Mouse (Mus musculus) kidney, postnatal 25 days (tissue): ENCODE data around the gene Sirpa.

Experiments used
- DNase-seq, 2 experiments: peaks; one replicate each; pipeline ENCODE4 v3.0.0; 2021; ENCODE audit warnings: mixed read lengths in 2 of 2

Sirpa gene

DNA sequence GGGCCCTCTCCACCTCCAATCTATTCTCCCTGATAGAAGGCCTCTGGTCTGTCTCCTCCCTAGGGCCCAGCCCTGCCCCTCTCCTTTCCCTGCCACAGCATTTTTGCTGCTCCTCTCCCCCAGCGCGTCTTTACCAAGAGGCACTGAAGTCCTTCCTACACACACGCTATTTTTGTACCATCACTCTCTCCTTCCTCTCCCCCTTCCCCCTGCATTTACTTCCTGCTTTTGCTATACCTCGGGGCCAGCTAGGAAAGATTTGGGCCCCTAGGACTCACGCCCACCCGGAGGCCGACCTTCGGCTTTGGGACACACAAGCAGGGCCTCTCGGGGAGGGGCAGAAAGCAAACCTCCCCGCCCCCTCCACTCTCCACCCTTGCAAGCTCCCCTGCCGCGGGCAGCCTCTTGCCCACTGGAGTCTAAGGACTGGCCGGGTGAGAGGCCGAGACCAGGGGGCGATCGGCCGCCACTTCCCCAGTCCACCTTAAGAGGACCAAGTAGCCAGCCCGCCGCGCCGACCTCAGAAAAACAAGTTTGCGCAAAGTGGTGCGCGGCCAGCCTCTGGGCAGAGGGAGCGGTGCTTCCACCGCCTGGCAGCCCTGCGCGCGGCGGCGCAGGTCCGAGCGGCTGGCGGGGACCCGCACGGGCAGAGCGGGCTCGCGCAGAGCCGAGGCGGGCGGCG is at the start of gene Sirpa:
Gene Sirpa, plus strand, starts transcription at position 377 of the 682 bp plus-strand sequence.
- DNase-seq, result peak; percentile 83 to 90

DNA sequence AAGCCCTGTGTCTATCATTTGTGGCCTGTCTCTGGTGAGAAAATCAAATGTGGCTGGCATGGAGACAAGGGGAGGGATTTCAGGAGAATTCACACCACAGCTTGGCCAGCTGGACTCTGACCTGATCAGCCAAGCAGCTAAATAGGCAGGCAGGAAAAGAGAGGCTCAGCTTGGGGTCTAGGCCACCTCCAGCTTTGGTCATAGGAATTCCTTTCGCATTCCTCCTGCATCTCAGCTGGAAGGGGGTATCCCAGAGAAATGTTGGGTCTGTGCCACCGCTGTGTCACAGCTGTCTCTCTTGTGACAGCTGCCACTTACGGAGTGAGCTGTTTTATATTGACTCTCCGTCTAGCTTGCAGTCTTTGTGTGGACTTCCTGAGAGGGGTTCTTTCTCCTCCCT is 48.2 kb upstream of the Sirpa start:
- peak; percentile 83 to 86 for DNase-seq

DNA sequence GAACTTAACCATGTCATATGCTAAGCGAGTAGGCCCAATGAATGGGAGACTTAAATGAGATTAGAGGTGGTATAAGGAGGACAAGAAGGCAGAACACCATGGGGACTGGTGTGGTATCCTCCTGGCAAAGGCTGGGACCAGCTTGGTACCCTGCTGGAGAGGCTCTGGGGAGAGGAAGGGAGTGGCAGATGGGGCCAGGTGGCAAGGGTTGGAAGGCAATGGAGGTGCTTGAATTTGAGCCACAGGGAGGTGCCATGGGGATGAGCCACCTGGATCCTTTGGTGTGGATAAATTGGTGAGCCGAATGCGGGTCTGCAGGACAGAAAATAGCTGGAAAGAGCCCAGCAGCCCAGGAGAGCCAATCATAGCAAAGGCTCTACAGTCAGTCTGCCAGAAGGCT is 47.7 kb upstream of the Sirpa start:
- DNase-seq, result no peak

DNA sequence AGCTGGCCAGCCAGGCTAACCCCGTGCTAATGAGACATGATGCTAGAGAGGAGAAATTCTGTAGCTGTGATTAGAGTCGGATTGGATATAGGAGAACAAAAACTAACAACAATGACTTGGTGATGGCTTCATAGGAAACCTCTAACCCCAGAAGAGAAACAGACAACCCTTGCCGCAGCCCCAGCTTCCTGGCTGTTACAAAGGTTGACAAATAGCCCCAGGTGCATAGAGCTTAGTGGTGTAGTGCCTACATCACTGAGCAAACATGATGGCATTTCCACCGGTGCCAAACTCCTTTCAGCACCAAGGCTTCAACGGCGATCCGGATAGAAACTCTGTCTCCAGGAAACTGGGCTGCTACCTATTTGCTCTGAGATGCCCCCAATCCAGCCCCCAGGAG is 47.0 kb upstream of the Sirpa start:
- no peak for DNase-seq

DNA sequence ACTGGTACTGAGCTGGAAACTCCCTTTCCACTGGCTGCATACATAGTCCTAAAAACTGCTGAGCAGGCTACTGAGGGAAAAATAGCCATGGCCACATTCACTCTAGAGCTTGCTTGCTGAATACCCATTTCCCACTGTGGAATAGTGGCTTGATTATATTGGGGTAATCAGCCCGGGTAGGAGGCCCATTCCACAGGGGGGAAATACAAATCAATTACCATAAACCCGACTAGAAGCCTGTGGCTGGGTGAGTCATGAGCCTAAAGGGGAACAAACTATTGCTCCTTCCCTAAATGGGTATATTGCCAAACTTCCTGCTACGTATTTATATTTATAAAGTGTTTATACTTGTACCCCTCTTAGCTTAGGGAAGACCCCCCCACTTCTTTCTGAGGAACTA is 45.9 kb upstream of the Sirpa start:
- DNase-seq, result no peak

DNA sequence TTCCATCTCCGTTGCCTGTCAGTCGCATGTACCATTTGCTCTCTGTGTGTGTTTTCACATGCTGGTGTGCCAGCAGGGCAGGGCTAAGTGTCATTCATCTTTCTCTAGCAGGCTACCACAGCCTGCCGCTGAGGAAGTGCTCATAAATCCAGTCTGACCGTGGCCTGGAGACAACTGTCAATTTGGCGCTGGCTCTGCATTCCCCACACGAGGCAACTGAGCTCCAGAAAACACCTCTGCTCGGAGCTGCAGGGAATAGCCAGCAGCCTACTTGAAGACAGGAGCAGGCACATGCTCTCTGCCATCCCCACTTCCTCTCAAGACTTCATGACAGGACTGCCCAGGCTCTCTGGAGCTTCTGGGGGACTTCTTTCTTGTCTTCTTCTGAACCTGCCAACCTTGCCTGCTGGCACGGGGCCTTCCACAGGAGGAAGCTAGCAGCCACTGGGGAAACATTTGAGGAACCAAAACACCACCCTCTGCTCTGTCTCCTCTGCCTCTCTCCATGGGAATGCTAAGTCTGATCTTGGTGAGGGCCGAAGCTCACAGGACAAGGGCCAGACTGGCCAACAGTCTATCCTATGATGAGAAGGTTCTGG is 43.0 kb upstream of the Sirpa start:
- DNase-seq, result peak in 1 of 2 experiments; percentile 38

DNA sequence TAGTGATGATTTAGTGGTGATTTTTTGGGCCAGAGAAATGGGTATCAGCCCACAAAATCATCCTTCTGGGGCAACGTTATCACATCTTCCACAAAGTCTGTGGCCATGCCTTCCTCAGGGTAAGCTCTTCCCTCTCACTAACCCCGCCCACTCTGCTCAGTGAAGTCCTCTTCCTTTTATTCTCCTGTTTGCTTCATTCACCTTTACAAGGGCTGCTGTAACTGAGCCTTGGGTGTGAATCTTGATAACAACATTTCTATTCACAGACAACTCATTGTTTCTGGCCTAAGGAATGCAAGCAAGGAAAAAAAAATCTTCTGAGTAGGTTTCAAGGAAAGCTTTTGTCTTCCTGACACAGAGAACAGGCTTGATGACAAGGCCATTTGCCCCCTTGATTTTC is 41.9 kb upstream of the Sirpa start:
- peak in 1 of 2 experiments; percentile 6 for DNase-seq

DNA sequence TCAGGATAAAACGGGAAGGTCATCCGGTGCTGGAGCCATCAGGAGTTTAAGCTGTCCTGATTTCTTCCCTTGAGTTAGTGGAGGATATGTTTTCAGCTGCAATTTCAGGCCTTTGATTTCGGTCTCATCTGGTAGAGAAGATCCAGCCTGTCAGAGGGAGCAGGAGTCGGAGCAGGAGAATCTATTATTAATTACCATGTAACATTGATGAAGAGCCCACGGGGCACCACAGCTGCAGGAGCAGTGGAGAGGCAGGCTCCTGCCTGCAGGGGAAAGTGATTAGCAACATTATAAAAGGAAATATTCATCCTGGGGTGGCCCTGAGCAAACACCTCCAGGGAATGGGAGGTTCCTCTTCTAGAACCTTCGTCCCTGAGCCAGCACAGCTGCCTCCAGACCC is 36.6 kb upstream of the Sirpa start:
- DNase-seq, result no peak

DNA sequence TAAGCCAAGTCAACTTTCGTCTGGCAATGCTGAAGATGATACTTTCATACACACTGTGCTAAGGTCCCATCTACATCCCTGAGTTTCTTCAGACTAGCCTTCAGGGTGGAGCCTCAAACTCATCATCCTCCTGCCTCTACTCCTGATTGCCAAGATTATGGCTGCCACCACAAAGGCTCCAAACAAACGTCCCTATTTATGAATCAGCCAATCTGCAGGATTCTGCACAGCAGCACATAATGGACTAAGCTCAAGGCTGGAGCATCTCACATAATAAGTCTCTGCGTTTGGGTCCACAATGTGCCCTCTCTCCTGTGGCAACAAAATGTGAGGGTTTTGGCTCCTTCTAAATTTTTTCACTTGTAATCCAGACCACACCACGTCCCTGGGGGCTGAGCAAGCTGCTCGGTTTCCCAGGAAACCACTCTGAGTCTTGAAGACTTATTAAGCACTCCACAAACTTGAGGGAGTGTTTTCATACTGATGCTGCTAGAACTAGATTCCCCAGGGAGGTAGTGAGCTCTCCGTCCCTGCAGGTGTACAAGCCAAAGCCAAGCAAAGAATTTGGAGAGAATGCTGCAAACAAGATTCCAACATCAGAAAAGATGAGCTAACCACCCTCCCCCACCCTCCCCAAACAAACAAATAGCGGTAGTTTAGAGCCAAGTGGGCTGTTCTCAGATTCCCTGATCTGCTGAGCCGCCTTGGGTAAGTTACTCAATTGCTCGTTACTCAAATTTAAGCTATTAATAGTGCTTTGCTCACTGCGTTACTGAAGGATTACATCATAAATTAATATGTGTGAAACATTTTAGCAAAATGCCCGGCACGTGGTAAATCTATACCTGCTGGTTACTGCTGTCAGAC is 34.4 kb upstream of the Sirpa start:
- DNase-seq, result no peak

DNA sequence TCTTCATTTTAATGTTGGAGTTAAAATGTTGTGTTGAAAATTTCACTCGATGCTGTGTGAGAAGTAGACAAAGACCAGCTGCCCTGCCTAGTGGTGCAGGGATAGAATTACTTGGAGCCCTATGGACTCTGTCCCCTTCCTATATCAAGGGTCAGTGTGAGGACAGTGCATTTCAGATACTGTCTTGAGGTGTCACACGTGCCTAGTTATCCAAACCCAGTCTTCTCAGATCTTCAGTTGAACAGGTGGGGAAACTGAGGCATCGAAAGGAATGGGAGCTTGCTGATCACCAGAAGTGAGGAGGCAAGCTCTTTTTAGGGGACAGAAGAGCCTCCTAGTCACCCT is 33.8 kb upstream of the Sirpa start:
- no peak for DNase-seq

DNA sequence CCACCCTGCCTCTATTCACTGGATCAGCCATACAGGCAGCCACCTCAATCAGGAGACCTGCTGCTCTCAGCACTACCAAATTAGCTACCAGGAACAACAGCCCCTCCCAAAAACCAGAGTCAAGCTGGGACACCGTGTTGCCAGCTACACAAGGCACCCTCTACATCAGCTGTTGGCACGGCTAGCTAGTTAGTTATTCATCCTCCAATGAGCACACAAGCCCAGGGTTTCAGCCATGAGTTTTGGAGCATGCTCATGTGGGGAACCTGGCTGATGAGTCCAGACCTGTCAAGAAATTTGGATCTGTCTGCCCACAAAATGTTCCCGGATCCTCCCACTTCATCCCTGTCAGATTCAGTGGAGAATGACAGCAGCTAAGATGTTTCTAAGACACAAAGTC is 30.8 kb upstream of the Sirpa start:
- DNase-seq, result no peak

DNA sequence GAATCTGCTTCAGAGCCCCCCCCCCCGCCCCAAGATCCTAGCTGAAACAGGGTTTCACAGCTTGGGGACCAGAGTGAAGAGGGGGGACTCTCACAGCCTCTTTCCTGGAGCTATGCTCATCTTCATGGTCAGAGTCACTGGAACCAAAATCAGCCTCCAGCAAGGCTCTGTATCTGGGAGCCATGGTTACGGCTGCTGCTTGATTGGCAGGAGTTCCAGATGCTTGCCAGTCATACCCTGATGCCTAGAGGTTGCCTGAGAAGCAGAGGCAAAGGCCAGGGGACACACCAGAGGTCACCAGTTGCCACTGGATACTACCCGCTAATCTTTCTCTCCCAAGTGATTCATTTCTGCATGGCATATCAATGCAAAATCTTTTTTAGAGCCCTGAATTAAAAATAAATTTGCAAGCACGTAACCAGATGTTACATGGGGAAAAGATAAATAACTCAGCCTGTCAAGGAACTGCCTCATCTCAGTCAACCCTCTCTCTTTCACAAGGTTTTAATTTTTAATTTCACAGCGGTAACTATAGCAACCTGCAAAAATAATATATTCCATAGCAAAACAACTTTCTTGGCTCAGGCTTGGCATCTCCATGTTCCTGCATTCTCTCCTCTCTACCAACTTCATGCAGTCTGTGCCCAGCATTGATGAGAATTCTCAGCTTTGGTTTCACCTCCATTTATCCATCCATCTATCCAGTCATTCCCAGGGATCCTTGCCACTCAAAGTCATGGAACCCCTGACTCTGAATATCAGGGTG is 28.5 kb upstream of the Sirpa start:
- no peak for DNase-seq

DNA sequence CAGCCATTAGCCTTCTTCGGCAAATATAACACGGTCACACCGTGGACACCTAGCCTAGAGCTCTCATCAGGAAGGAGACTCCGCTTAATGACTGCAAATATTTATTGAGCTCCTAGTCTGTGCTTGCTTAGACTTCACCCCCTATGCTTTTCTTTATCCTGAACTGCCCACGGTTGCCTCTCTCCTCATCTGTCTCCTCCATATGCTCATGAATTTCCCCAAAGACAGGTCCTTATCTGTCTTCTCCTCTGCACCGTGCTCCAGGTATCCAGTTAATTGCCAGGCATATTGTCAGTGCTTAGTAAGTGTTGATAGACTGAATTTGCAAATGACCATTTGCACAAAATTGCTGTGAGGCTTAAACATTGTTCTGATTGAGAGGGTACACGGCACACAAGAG is 23.5 kb upstream of the Sirpa start:
- no peak for DNase-seq

DNA sequence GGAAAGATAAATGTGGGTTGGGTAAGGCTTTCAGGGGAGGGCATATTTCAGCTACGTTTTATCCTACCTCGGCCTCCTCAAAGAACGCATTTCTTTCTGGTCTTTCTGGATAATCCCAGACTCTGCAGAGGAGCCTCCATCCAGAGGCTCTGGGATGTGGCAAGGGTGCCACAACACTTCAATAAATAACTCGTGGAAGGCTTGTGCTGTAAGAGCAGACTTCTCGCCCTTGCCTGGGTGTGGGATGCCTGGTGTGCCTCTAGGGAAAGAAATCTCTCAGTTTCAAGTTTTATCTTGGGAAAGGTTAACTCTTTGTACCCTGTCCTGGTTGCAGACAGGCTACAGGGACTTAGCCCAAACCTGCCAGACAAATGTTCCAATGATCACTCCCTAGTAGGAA is 23.1 kb upstream of the Sirpa start:
- no peak for DNase-seq

DNA sequence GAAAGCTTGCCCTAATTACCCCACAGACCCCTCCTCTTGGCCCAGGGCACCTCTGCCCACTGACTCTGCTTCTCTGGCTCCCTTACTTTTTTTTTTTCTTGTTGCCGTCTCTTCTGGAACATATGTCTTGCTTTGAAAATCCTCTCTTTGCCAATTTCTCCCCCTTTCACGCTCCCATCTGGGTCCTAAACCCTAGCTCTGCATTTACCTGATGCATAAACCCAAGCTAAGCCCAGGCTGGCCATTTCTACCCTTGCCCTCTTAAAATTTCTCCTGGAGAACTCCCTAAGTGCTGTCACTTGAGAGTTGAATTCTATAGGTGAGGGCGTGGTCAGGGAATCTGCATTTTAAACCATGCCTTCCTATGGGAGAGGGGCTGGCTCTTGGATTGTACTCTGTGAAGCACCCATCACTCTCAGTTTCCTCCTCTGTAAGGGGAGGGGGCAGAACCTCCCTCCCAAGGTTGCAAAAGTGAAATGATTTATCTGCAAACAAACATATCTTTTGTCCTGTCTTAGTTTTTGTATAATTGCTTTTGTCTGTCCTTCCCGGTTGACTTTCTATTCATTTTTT is 18.8 kb upstream of the Sirpa start:
- no peak for DNase-seq

DNA sequence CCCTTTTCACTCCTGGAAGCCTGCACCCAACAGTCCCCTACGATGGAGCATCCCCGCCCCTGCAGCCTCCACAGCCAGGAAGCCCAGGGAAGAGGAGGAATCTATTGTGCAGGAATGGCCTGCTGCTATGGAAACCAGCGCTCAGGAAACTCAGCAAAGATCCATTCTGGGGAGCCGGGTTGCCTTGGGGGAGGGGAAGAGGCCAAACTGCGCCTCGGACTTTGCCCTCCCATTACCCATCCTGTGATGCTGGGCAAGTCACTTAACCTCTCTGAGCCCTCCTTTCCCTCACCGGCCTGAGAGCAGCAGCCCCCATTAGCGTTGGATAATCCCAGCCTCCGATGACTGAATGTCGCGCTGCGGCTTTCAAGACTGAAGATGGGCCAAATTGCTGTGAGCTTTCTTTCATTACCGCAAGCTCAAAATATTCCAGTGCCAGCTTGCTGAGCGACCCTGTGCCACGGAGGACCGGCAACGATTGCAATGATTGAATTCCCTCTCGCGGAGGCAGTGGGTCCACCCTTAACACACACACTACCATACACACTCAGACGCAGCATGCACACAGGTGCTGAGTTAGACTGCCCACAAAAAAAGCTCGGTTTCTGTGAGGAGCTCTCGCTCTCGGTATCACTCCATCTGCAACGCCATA is 18.1 kb upstream of the Sirpa start:
- peak in 1 of 2 experiments; percentile 57 for DNase-seq

DNA sequence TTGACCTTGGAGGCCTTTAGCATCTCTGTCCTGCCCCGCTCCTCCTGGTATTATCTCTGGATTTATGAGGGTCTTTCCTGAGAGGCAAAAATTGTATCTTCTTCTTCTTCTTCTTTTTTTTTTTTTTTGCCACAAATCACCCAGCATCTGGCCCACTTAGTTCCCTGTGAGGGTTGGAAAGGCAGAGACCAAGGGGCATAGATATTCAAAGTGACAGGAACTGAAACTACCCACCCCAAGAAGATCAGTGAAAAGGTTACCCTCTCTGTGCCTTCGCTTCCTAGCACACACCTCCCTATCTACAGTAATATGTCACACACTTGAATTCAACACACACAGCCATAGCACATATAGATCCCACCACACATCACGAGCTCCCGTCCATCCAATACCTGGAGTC is 17.5 kb upstream of the Sirpa start:
- no peak for DNase-seq

DNA sequence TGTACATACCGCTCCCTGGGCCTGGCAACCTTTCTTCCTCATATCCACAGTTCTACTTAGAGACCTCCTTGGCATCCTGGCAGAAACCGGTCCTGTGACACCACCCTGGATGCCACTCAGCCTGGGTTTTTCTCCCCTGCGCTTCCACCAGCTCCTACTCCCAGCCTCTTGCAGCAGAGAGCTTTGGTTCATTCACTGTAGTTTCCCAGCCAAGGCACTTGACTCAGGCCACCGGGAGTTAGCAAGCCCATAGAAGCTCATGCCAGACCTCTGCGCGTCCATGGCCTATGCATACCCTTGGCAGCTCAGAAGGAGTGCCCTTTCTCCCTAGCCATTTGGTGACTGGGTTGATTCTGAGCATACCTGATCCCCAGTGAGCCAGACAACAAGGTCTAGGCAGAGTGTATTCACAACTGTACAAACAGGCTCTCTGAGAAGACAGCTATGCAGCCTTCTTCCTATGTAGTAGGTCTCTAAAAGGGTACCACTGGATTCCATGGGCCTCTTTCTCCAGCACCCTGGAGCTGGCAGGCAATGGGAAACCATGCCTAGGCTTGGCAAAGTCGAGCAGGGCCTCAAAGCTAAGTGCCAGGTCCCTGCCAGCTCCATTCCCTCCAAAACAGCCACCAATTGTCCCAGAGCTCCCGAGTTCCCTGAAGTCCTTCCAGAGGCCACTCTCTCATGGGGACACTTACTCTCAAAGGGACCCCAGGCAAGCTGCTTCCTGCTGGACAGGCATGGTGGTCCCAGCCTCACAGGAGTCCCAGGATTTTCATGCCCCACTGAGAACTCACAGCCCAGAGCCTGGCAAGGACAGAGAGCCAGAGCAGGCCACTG is 15.8 kb upstream of the Sirpa start:
- DNase-seq, result no peak

DNA sequence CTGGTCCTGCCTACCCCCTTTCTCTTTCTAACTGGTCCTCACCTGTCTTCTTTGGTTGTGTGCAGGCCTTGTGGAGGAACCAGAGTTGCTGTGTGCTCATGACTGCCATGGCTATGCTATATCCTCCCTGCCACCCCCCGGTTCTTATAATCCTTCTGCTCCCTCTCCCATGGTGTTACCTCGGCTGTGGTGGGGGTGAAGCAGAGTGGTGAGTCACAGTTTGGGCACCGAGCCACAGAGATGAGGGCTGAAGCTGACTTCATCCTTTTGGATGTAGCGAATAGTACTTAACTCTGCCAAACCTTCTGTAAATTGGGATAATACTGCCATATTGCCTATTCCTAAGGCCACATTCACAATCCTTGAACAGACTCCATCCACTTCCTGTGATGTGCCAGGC is 12.0 kb upstream of the Sirpa start:
- DNase-seq, result no peak

DNA sequence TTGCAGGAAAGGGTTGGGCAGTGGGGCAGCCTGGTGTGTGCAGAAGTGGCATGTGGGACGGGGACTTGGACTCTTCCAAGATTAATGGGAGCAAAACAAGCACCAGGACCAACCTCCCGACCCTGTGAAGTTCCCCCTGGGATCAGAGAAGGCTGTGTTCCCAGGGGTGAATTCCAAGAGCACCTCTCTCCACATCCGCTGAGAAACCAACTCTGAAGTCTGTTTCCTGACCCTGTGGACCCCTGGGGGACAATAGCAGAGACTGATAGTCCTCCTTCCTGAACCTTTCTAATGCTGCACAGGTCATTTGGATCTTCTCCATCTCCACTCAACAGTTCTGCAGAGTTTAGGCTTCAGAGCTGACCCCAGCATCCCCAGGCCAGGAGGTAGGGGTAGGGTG is 10.8 kb upstream of the Sirpa start:
- peak; percentile 43 to 78 for DNase-seq

DNA sequence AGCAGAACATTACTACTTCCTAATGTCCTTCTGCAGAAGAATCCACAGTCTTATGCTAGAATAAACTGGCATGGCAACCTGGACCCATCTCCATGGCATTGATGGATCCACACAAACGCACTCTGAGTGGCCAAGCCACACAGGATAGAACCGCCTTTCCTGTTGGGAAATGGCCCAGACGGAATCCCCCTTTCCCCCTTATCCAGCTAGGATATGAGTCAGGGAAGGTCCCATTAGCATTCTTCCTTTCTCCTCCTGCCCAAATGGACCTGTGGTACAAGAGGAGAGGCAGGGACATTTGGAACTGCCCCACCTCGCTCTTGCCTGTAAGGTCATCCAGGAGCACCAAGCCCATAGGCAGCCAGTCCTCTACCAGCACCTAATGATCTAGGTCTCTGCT is 10.4 kb upstream of the Sirpa start:
- peak; percentile 43 to 72 for DNase-seq
